Mouse (Mus musculus) limb, embryonic 14.5 days (tissue): ENCODE results near the gene Zdhhc7. TPM values are rescaled to one million over a fixed set of nuclear protein-coding genes. Genes with fewer than 3 reads are reported as not detected.

Source experiments
- ATAC-seq: fragments of 200-750 bp; cut with Nextera tagmentation; 2 replicates; pipeline ENCODE4 v1.8.0; 2017; ENCODE audit warnings: low read depth, moderate number of reproducible peaks, moderate TSS enrichment; ENCODE audit not compliant: low FRiP score
- DNase-seq: peaks from one replicate; pipeline ENCODE4 v3.0.0-alpha.2; 2015; ENCODE audit warnings: low spot score
- H3K27ac ChIP-seq: fragments of 300-500 bp; sonication (generic); replicated peaks from 2 replicates; pipeline ENCODE4 v1.5.1; 2014; ENCODE audit warnings: low read depth, mild to moderate bottlenecking, low read length, moderate library complexity, mixed read lengths
- H3K27me3 ChIP-seq: fragments of 300-500 bp; sonication (generic); 2 replicates; pipeline ENCODE4 v1.6.1; 2014; ENCODE audit warnings: low read length, mixed read lengths; ENCODE audit not compliant: control insufficient read depth, insufficient read depth
- H3K36me3 ChIP-seq: fragments of 300-500 bp; sonication (generic); 2 replicates; pipeline ENCODE4 v1.6.1; 2014; ENCODE audit warnings: mild to moderate bottlenecking, low read length, moderate library complexity, mixed read lengths; ENCODE audit not compliant: control insufficient read depth, insufficient read depth
- H3K4me1 ChIP-seq: fragments of 300-500 bp; sonication (generic); 2 replicates; pipeline ENCODE4 v1.6.1; 2014; ENCODE audit warnings: antibody characterized with exemption, low read length, mixed read lengths; ENCODE audit not compliant: control insufficient read depth, insufficient read depth
- H3K4me2 ChIP-seq: fragments of 300-500 bp; sonication (generic); replicated peaks from 2 replicates; pipeline ENCODE4 v1.6.1; 2014; ENCODE audit warnings: low read depth, mild to moderate bottlenecking, low read length, moderate library complexity; ENCODE audit not compliant: severe bottlenecking
- H3K4me3 ChIP-seq: fragments of 300-500 bp; sonication (generic); replicated peaks from 2 replicates; pipeline ENCODE4 v1.5.1; 2014; ENCODE audit warnings: low read length
- H3K9ac ChIP-seq: fragments of 300-500 bp; sonication (generic); 2 replicates; pipeline ENCODE4 v1.6.1; 2014; ENCODE audit warnings: mild to moderate bottlenecking, low read depth, low read length, moderate library complexity; ENCODE audit not compliant: severe bottlenecking
- H3K9me3 ChIP-seq: fragments of 300-500 bp; sonication (generic); 2 replicates; pipeline ENCODE4 v1.6.1; 2016; ENCODE audit warnings: low read length; ENCODE audit not compliant: control insufficient read depth
- POLR2A ChIP-seq: fragments of 200-500 bp; IDR thresholded peaks from 2 replicates; pipeline ENCODE4 v1.8.0; 2012; ENCODE audit warnings: inconsistent platforms, mild to moderate bottlenecking, moderate library complexity, borderline replicate concordance; ENCODE audit not compliant: insufficient read depth, insufficient read length; ENCODE audit errors: extremely low read depth
- WGBS: fragments of 180-500 bp; shearing (Covaris S2); extraction: QIAGEN DNeasy Blood & Tissue Kit; methylation state at CpG from one replicate; pipeline ENCODE4 v1.1.7; 2014; 5-methylcytosine and 5-hydroxymethylcytosine counted together
- polyA plus RNA-seq, 2 experiments: library from polyadenylated mRNA; depleted of rRNA in 1 of 2; stranded (reverse) in 1 of 2; unstranded in 1 of 2; fragments of >200 nt; fragmentation: Nextera tagmentation in 1 of 2; extraction: Ambion mirVana in 1 of 2; gene quantifications; 2 replicates each; pipeline versions ENCODE4 v1.2.1 to v1.2.3; 2012 to 2014

The Zdhhc7 gene
- polyA plus RNA-seq, 2 experiments: 29.7 to 38.2 TPM

DNA sequence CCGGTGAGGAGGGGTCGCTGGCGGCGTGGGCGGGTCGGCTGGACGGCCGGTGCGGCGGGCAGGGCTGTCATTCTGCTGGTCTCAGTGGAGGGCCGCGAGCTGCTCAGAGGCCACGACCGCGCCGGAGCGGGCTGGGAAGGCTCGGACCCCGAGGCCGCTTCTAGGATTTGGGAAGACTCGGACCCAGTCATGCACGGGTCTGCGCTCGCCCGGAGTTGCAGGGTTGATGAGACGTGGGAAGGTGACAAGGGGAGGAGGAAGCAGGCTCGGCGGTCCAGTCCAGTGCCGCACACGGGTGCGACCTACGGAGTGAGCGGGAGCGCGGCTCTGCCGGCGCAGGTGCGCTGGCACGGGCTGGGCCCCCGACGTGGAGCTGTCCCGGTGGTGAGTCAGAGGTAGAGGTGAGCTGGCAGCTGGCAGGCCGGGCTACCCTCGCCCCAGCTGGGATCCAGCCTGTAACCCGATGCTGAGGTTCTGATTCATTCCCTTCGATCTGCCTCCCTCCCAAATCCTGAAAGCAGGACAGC, 13.1 kb upstream of the Zdhhc7 start:
- Histone ChIP-seq H3K9ac (peak overlapping the region; percentile 68), H3K9me3 (no peaks in the 10 kb centered on the region), H3K36me3 (no peaks in the 10 kb centered on the region), H3K4me3 (peak overlapping the region; percentile 68), H3K27me3 (peaks cover 24% of the 10 kb centered on the region), H3K4me1 (0 out of 2 replicates have a peak, but pooled peaks cover 2% of the 10 kb centered on the region), H3K4me2 (peak overlapping the region; percentile 97), H3K27ac (no peak overlapping the region)
- no peak for TF ChIP-seq POLR2A
- DNase-seq: no peak
- whole genome bisulfite sequencing: 3% methylated on average over 42 of the region's 46 CpGs
- ATAC-seq: no peak; the same call in 1 of the 2 replicates

DNA sequence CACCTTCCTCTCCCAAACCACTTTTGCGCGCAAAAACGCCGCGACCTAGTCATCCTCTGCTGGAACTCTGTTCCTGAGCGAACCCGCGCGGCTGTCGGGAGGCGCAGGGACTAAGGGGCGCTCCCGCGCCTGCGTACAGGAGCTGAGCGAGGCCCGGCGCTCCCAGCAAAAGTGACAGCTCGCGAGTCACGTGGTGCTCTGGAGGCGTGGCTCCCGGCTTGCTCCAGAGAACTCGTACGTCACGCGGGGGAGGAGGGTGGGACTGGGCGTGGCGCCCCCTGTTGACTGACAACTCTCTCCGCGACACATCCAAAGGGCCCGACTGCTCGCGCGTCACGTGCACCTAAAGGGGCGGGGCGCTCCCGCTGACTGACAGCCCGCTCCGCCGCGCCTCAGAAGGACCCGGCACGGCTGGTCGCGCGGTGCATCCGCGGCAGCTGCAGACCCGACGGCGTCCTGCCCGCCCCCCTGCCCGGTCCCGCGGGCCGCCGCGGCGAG, 12.5 kb upstream of the Zdhhc7 start, which contains the start of gene 6430548M08Rik:
6430548M08Rik (plus strand) TSS at position 395 of the 498 bp plus-strand sequence.
- Histone ChIP-seq H3K9me3 (no peaks in the 10 kb centered on the region), H3K4me1 (0 out of 2 replicates have a peak, but pooled peaks cover 2% of the 10 kb centered on the region), H3K9ac (peak within 1 kb of the TSS; percentile 68), H3K27me3 (peaks cover 24% of the 10 kb centered on the region), H3K4me3 (peak within 1 kb of the TSS; percentile 68), H3K4me2 (peak within 1 kb of the TSS; percentile 97), H3K36me3 (no peaks in the 10 kb centered on the region), H3K27ac (0 out of 2 replicates have a peak within 1 kb of the TSS, but pooled peaks have one; percentile 44)
- WGBS: under 1% methylated on average over 46 of the region's 61 CpGs
- DNase-seq (peak; percentile 99), ATAC-seq (peak; percentile 97)
- TF ChIP-seq POLR2A: peak; percentile 72; the same call in 1 of the 2 replicates

GRCm38 (mm10) chr8:120113306-120113705, 12.0 kb upstream of the Zdhhc7 start:
- 4% methylated on average over 10 of the region's 10 CpGs for WGBS

GRCm38 (mm10) chr8:120112535-120112934, 11.3 kb upstream of the Zdhhc7 start:
- Histone ChIP-seq H3K4me3 (no peak overlapping the region), H3K4me1 (0 out of 2 replicates have a peak, but pooled peaks cover 2% of the 10 kb centered on the region), H3K27ac (no peak overlapping the region), H3K9ac (no peak overlapping the region), H3K9me3 (no peaks in the 10 kb centered on the region), H3K4me2 (no peak overlapping the region), H3K27me3 (peaks cover 24% of the 10 kb centered on the region), H3K36me3 (no peaks in the 10 kb centered on the region)
- DNase-seq (no peak), ATAC-seq (no peak)
- TF ChIP-seq POLR2A: no peak
- WGBS: 82% methylated on average over 5 of the region's 5 CpGs

More at GRCm38 (mm10) chr8:120113306-120113705, 12.0 kb upstream of the Zdhhc7 start:
- no peak; the same call in 1 of the 2 replicates for ATAC-seq
- H3K9me3 ChIP-seq: no peaks in the 10 kb centered on the region
- H3K27ac ChIP-seq: 0 out of 2 replicates have a peak overlapping the region, but pooled peaks have one; percentile 44
- H3K27me3 ChIP-seq: peaks cover 24% of the 10 kb centered on the region
- H3K4me1 ChIP-seq: 0 out of 2 replicates have a peak, but pooled peaks cover 2% of the 10 kb centered on the region
- peak overlapping the region; percentile 68 for H3K4me3 ChIP-seq
- peak overlapping the region; percentile 97 for H3K4me2 ChIP-seq
- peak overlapping the region; percentile 56 for H3K9ac ChIP-seq
- no peak for TF ChIP-seq POLR2A
- no peaks in the 10 kb centered on the region for H3K36me3 ChIP-seq
- DNase-seq: peak; percentile 43

GRCm38 (mm10) chr8:120111382-120111781, 10.1 kb upstream of the Zdhhc7 start:
- Histone ChIP-seq H3K4me3 (no peak overlapping the region), H3K27me3 (peaks cover 24% of the 10 kb centered on the region), H3K36me3 (no peaks in the 10 kb centered on the region), H3K9me3 (no peaks in the 10 kb centered on the region), H3K9ac (no peak overlapping the region), H3K27ac (no peak overlapping the region), H3K4me1 (0 out of 2 replicates have a peak, but pooled peaks cover 2% of the 10 kb centered on the region), H3K4me2 (no peak overlapping the region)
- ATAC-seq (no peak), DNase-seq (no peak)
- no peak for TF ChIP-seq POLR2A
- 72% methylated on average over 4 of the region's 4 CpGs for WGBS
